Mouse (Mus musculus) heart, adult 18-20 months (tissue): ENCODE data around the gene Erp27. TPM values are rescaled to one million over a fixed set of nuclear protein-coding genes. Genes with fewer than 3 reads are reported as not detected.
A peak's percentile ranks its signal among the peaks of the same experiment; 100 is the strongest.
"Not testable (repeated sequence)": the region's sequence is repeated elsewhere in the genome, so short reads cannot be mapped to it uniquely, and the experiment has no call there.

Experiments used
- DNase-seq, 2 experiments: peaks; one replicate each; pipeline ENCODE4 v3.0.0; 2021 to 2022; ENCODE audit warnings: mixed read lengths in 1 of 2
- total RNA-seq, 2 experiments: library from RNA; stranded (reverse); gene quantifications; 2 replicates each; pipeline ENCODE4 v1.2.3; 2021

Gene Erp27
- total RNA-seq, 2 experiments from 2014 or later: not detected

DNA sequence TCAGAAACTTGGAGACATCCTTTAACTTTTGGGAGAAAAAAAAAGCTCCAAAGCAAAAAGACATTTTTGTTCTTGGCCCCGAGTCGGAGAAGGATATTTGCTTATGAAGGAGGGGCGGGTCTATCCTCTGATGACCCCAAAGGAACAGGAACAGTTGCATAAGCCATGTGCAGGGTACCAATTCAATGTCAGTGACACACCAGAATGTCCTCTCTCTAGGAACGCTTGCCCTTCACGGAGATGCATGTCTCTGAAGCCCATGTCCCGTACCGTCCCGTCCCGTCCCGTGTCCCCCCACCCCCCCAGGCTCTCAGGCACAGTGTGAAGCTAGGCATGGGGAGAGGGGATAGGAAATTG lies 15.1 kb downstream of the Erp27 start:
- DNase-seq: peak; percentile 68 to 79

DNA sequence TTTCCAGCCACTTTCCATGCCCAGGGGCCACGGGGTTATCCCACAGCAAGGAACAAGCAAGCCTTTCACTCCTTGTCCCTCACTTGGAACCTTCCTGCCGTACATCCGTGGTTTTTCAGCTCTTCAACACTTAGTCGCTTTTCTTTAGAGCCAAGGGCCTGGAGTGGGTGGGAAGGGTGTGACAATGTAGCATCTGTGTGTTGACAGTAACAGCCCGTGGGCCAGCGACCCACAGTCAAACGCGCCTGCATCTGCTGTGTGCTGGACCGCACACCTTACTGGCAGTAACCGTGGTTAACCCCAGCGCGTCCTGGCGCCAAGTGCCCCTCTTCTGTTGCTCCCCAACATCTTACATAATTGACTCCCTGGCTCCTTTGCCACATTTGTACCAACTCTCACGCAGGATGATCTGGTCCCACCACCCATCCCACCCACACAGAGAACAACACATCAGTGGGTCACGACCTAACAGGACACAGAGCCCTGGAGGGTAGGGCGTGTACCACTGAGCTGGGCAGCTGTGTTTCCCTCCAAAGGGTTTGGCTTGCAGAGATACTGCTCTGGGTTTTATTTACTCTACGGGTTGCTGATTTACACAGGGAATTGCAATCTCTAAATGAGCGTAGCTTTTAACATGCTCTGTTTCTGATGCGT lies 15.6 kb downstream of the Erp27 start:
- DNase-seq: peak; percentile 50 to 60

DNA sequence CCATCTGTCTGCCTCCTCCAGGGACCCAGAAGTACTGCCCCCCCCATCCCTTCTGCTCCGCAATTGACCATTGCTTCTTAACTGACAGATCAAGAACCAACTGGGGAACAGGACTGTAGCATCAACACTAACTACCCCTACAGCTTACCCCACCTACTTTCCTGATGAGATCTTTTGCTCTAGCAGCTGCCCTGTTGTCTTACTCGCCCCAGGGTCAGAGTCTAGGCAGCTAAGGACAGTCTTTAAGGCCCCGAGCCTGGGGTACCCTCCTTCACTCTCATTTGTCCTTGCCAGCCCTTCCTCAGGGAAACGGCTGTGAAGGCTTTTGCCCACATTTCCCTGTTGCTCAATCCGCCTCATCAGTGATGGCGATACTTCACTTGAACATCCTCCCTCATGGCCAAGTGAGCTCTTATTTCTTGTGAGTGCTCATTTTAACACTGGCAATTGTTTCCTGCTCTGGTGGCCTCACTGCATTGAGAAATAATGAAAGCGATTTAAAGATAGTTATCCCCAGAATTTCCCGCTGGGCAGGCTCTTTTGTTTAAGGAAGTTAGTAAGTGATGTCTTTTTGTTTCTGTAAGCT lies 18.0 kb downstream of the Erp27 start:
- no peak for DNase-seq

DNA sequence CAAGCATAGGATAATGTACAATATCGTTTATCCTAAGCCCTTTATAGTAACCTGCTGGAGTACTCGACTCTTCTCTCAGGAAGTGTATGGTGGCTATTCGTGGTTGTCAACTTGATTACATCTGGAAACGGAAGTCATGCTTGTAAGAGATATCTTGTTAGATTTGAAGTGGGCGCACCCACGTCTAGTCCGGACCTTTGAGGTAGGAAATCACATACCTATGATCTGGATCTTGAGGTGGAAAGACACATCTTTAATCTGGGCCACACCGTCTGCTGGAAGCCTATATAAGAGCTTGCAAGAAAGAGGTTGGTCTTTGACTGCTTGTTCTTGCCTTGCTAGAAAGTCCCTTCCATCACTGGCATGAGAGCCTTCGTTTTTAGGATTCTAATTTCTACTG lies 19.5 kb downstream of the Erp27 start:
- no peak for DNase-seq

DNA sequence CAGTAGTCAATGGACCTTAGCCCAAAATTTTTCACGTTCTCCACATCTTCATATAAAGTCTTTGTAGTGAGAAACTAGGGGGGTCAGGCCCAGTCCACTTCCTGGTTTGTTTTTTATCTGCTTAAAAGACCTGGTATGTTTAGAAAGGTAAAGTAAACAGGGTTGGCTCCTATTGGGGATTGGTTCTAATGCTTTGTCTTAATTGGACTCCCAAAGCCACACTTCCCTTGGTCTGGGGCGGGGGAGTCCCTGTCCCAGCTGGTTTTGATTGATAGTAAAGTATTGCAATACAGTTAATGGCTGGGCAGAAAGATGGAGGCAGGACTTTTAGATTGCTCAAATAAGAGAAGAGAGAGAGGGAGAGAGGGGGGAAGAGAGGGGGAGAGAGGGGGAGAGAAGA lies 21.0 kb downstream of the Erp27 start:
- DNase-seq: no peak

DNA sequence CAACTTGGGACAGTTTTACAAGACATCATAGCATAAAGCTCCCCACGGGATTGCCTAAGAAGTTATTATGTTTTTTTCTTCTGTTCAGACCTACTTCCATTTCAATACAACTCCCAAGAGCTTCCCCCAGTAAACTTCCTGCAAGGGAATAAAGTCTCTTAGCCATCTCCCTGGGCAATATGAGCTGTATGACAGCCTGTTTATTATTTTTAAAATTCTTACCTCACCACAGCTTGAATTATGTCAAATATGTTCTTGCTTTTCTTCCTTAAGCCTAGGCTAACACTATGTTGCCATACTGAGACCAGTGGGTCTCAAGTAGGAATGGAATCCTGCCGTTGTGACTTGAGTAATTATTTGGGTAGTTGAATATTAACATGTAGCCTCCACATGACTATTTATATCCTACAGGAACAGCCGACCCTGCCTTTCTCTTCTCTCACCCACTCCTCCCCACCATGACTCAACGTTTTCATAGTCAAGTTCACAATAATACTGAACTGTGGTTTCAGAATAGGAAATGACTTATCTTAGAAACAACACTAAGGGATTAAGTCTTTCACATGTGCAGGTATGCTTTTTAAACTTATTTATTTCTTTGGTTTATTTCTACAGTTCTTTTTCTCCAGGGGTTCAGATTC lies 21.5 kb downstream of the Erp27 start:
- peak in 1 of 2 experiments; percentile 34 for DNase-seq

DNA sequence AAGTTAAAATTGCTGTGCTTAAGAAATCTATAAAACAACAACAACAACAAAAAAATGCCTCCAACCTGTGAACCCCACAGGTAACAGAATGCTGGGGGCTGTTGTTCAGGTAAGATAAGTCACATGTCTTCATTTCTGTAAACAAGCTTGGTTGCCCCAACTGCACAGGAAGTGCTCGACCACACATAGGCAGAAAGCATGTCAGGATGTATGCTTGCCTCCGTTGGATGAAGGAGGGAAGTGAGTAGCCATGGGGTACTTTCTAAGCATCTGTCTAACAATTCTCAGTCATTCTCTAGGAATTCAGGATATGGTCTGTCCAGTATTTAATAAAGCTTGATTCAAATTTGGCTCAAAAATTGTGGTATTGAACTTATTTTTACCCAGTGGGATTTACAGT lies 23.0 kb downstream of the Erp27 start:
- DNase-seq: no peak

DNA sequence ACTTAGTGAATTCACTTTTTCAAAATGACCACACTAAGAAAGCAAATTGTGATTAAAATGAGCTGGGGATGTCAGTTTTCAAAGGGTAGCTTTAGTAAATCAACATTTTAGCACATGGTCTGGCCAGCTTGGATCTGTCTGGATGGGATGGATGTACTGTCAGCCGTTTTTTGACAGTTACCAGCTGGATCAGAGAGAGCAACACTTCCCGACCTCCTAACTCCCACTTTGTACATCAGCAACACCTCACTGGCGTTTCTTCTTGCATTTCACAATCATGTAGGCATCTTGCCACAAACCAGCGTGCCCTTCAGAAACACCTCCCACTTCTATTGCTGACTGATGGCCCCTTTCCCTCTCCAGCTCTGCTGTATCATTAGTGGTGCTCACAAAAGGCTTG lies 23.8 kb downstream of the Erp27 start:
- DNase-seq: peak; percentile 62 to 69

DNA sequence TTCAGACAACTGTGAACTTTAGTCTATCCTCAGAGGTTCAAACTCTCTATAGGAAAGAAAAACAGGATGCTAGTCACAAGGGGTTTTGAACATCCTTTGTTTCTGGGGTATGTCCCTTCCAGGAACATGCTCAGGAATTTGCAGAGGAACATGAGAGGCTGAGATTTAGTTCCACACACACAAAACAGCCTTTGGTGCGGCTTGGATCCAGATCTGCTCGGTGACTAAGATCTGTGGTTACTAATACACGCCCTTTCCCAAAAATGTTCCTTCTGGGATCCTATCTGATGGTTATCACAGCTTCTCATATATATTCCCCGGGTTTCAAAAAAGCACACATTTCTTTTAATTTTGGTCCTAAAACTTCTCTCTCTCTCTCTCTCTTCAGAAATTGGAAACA lies 24.2 kb downstream of the Erp27 start:
- DNase-seq: peak; percentile 54 to 72

DNA sequence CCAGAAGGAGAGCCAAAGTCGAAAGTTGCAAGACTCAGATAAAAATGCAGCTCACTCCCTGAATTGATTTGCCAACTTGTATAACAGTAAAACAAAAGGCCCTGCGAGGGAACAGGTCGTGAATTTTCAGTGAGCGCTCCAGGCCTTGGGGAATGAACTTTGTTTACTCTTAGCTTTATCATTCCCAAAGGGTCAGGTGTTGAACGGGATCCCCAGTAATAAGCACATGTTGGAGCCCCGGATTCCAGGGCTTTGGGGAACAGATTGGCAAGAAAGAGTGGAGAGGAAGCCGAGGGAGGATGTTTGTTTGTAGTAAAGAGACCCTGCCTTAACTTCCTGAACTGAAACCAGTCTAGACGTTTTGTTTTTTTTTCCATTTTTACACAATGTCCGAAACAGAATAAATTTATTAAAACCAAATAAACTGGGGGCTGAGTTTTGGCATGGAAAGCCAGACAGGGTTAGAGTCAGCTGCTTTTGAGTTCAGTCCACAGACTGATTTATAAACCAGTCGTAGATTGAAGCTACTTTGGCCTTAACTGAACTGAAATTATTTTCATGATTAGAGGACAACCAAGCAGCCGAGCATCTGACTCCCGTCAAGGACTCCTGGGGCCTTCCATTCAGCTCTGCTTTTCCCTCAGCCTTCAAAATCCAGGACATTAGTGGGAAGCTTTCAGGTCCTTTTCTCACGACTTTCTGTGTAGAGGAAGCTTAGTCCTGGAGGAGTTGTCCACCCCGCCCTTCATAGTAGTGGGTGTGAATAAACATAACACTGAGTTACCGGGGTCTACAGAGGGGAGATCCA lies 27.2 kb downstream of the Erp27 start:
- peak; percentile 67 to 71 for DNase-seq

DNA sequence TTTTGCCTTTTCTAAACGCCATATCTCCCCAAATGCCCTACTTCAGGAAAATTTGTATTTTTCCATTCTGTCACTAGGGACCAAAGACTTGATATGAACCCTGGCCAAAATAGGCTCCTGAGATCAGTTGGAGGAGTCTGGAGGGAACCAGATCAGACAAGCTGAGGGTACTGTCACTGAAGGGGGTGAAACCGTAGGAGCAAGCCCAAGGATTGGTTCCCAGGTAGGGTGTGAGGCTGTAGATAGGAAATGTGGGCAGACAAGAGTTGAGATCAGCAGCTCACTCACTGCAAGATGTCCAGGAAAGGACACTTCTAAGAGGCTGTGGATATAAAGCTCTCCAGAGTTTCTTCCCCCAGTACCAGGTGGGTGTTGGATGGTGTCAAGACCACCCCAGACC lies 30.0 kb downstream of the Erp27 start:
- DNase-seq: no peak

DNA sequence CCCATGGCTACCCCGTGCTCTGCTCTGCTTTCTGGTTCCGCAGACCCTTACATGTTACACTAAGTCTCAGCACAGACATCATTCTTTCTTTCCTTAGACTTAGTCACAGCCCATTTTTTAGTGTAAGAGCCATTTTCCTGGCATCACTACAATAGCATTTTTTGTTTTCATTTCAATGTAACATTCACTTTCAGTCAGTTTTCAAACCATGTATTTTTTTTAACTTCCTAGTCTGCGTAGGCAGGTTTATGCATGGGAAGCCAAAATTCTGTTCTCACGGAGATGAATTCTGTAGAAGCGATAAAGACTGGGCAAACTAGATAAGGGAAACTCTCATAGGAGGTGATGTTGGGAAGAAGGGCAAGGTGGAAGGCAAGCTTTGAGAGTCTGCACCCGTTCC lies 32.4 kb downstream of the Erp27 start:
- DNase-seq: no peak

DNA sequence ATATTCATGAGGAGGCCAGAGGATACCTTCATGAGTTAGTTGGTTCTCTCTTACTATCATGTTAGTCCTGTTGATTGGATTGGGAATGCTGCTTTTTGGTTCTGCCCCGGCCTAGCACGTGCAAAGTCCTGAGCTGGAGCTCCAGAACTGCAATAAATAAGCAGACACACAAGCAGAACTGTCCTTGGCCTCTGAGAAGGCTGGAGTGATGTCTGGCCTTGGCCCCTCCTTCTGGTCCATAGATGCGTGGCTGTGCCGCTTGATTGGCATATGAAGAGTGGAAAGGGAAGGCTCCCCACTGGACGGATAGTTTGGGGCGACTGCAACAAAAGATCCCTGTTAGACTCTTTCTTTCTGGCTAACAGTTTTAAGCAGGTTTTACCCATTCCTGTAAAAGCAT lies 32.9 kb downstream of the Erp27 start:
- DNase-seq: no peak

DNA sequence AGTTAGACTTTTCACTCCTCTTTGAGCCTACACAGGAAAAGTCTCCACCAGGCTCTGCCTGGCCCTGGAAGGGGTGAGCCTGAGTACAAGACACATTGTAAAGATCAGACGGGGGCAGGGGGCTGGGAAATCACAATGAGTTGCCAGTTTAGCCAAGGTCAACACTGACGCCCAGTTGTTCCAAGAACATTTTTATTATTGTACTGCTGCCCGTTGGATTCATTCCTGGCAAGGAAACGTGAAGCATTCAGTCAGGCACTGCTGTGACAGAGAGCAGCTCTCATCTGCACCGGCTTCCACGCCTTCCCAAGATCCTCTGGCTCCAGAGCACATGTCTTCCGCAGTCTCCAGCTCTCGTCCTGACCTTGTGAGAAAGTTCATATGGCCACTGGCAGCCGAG lies 34.1 kb downstream of the Erp27 start:
- DNase-seq: peak; percentile 84 to 93

DNA sequence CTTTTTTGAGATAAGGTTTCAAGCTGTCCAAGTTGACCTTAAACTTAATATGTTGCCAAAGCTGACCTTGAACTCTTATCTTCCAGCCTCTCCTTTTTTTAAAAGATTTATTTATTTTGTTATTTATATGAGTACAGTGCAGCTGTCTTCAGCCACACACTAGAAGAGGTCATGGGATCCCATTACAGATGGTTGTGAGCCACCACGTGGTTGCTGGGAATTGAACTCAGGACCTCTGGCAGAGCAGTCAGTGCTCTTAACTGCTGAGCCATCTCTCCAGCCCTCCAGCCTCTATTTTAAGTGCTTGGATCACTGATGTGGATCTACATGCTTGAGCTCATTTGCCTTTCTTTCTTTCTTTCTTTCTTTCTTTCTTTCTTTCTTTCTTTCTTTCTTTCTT lies 37.2 kb downstream of the Erp27 start:
- DNase-seq: not testable (repeated sequence)

DNA sequence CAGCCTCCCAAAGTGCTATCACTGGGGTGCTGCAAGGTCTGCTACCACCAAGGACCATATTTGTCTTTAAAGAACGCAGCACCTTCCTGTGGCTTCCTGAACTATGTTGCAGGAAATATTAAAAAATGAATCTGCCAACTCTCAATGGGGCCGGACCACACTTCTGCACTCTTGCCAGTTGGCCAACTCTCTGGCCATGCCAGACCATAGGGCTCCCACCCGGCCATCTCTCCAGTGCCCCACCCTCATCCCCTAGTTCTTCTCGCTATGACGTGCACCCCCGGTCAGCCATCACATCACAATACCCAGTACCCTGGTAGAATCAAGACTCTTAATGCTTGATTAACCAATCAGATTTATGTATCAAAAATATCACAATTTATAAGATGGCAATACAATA lies 38.0 kb downstream of the Erp27 start:
- DNase-seq: no peak

DNA sequence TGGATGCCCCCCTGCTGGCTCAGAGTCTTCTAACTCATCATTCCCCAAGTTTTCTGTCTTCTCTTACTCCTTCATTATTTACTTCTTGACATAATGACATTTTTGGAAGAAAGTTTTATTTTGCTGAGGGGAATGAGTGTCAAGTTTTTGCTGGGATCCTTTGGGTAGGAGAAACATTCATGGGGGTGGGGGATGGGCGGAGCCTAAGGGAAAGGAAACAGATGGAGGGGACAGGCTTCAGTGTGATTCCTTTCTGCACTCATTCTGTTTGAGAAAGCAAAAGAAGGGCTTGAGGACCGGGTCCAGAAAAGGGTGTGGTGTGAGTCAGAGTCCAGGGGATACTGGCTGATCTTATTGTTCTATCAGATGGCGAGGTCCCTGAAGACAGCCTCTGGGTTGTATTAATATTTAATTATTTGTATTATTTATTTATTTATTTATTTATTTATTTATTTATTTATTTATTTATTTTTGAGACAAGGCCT lies 38.5 kb downstream of the Erp27 start:
- peak in 1 of 2 experiments; percentile 32 for DNase-seq

DNA sequence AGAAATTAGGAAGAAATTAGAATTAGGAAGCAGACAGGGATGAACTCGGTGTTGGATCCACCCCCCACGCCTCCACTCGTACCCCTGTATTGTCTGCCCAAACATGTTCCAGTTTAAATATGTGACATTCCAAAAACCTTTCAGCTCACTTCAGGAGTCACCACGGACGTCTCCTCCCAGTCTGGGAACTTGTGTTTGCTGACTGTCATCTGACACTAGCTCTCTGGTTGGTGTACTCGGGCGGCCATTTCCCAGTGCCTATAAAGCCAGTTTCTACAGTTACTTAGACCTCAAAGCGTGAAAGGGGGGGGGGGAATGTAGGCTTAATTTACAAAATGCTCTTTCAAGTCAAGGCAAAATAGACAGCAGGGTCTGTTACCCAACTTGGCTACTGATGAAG lies 40.3 kb downstream of the Erp27 start:
- no peak for DNase-seq

DNA sequence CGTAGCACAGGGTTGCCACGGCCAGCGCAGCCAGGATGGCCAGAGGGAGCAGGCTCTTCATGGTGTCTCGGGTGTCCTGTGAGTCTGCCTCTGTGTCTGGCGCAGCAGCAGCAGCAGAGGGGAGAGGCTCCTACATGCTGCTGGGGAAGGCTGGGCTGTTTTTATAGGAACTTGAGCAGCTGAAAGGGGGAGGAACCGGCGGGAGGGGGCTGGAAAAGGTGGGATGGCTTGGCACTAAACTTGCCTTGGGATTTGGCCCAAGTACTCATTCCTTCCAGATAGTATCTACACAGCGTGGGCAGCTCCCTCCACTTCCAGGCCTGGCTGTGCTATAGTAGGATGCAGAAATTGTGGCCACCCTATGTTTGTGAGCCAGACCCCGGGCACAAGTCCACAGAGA lies 46.3 kb downstream of the Erp27 start, which contains the start of gene Mgp:
TSS of gene Mgp (minus strand) at position 154 of the 400 bp plus-strand sequence.
- peak; percentile 80 to 82 for DNase-seq

DNA sequence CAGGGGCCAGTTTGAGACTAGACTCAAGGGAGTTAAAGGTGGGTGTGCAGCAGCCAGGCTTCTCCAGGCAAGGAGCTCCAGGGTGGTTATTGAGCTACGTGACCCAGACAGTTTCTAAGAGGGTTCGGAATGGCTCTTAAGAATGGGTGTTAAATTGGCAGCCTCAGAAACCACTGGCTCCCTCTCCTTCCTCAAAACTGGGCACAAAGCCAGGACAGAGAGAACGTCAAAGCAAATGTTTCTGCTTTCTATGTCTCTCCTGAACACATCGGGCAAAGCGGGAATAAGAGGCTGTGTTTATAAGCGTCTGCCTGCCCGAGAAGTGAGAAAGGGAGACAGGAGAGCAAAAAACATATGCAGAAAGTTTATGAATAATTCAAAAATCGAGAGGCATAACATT lies 47.4 kb downstream of the Erp27 start:
- peak; percentile 54 to 68 for DNase-seq

DNA sequence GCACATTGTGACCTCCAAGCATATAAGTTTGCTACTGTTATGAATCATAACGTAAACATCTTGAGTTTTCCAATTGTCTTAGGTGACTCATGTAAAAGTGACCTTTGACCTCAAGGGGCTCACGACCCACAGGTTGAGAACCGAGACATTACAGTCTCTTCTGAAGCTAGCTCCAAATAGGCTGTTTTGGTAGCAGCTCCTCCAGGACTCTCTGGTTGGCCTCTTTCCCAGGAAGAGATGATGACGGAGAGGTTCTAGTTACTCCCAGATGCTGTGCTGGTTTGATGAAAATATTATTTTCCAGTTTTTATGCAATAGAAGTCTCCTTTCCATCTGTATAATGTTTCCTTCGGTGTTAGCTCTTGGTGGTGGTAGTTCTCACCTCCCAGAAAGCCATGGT lies 53.1 kb downstream of the Erp27 start:
- no peak for DNase-seq

DNA sequence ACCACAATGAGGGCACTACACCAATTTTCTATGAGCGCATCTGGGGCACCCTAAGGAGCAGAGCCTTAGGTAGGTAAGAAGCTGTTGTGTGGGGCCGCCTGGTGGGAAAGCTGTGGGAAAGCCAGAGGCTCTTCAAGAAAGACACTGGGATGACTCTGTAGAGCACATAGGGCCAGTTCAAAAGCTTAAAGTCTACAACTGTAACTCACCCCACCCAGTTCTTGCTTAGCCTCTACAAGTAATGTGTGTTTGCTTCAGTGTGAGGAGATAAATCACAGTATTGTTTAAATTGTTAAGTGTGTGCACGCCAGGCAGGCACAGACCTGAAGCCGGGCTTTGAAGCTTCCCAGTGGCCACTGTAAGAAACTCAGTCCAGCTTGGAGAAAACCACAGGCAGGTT lies 55.8 kb downstream of the Erp27 start:
- DNase-seq: no peak

DNA sequence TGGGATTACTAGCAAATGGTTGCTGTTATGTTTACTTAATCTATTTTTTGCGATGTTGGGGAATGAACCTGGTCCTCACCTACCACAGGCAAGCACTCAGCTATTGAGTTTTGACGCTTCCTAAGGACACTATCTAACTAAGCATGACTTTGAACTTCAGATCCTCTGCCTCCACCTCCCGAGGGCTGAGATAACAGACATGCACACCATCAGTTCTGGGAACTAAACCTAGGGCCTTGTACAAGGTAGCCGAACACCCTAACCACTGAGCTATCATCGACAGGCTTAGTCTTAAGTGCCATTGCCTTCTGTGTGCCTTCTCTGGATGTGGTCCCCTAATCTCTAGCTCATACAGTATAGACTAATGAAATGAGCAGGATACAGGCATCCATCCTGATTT lies 56.6 kb downstream of the Erp27 start:
- DNase-seq: no peak
